Mouse (Mus musculus) kidney, postnatal 0 days (tissue): ENCODE measurements around the gene Lbh. TPM values are rescaled to one million over a fixed set of nuclear protein-coding genes. Genes with fewer than 3 reads are reported as not detected.

Experiments used
- ATAC-seq: fragments of 200-750 bp; cut with Nextera tagmentation; replicated peaks from 2 replicates; pipeline ENCODE4 v1.8.0; 2017; ENCODE audit warnings: low read depth, moderate number of reproducible peaks, moderate TSS enrichment, moderate library complexity; ENCODE audit not compliant: low FRiP score
- DNase-seq: peaks from one replicate; pipeline ENCODE4 v3.0.0-alpha.2; 2016; ENCODE audit warnings: low spot score
- H3K27ac ChIP-seq: fragments of 300-500 bp; sonication (generic); 2 replicates; pipeline ENCODE4 v1.5.1; 2014; ENCODE audit warnings: mild to moderate bottlenecking
- H3K27me3 ChIP-seq: fragments of 300-500 bp; sonication (generic); 2 replicates; pipeline ENCODE4 v1.6.1; 2014; ENCODE audit warnings: low read length, mixed read lengths; ENCODE audit not compliant: insufficient read depth
- H3K36me3 ChIP-seq: fragments of 300-500 bp; sonication (generic); 2 replicates; pipeline ENCODE4 v1.6.1; 2014; ENCODE audit warnings: low read length, mixed read lengths; ENCODE audit not compliant: insufficient read depth
- H3K4me1 ChIP-seq: fragments of 300-500 bp; sonication (generic); replicated peaks from 2 replicates; pipeline ENCODE4 v1.6.1; 2014; ENCODE audit warnings: antibody characterized with exemption, low read length, mixed read lengths; ENCODE audit not compliant: insufficient read depth
- H3K4me2 ChIP-seq: fragments of 300-500 bp; sonication (generic); 2 replicates; pipeline ENCODE4 v1.6.1; 2014; ENCODE audit warnings: mild to moderate bottlenecking, low read length, moderate library complexity, mixed read lengths
- H3K4me3 ChIP-seq: fragments of 300-500 bp; sonication (generic); replicated peaks from 2 replicates; pipeline ENCODE4 v1.5.1; 2014; ENCODE audit warnings: low read depth, low read length
- H3K9ac ChIP-seq: fragments of 300-500 bp; sonication (generic); 2 replicates; pipeline ENCODE4 v1.6.1; 2014; ENCODE audit warnings: low read depth, low read length
- H3K9me3 ChIP-seq: fragments of 300-500 bp; sonication (generic); replicated peaks from 2 replicates; pipeline ENCODE4 v1.6.1; 2016; ENCODE audit warnings: low read length, inconsistent platforms, mixed read lengths
- CTCF ChIP-seq: IDR thresholded peaks from 2 replicates; pipeline ENCODE4 v1.5.1; 2016; ENCODE audit warnings: antibody characterized with exemption, low read depth, mild to moderate bottlenecking, moderate library complexity
- WGBS: fragments of 180-500 bp; shearing (Covaris S2); extraction: QIAGEN DNeasy Blood & Tissue Kit; methylation state at CpG from one replicate; pipeline ENCODE4 v1.1.7; 2014; 5-methylcytosine and 5-hydroxymethylcytosine counted together
- polyA plus RNA-seq: library from polyadenylated mRNA; unstranded; fragments of >200 nt; fragmentation: Nextera tagmentation; extraction: Ambion mirVana; gene quantifications from 2 replicates; pipeline ENCODE4 v1.2.1, GENCODE M21; 2015

The Lbh gene
- polyA plus RNA-seq = 8.9 and 9.0 TPM in 2 replicates

- Histone ChIP-seq H3K4me1 (no peaks in the 10 kb centered on the region), H3K27me3 (no peaks in the 10 kb centered on the region), H3K27ac (peak within 1 kb of the TSS; percentile 86), H3K9ac (peak within 1 kb of the TSS; percentile 92), H3K4me2 (peak within 1 kb of the TSS; percentile 88), H3K9me3 (no peaks in the 10 kb centered on the region), H3K36me3 (no peaks in the 10 kb centered on the region), H3K4me3 (peak within 1 kb of the TSS; percentile 79)
- ATAC-seq (peak; percentile 89), DNase-seq (peak; percentile 97)
- no peak for TF ChIP-seq CTCF
- WGBS = under 1% methylated on average over 35 of the region's 35 CpGs
Measured at GRCm38 (mm10) chr17:72918053-72918452, at the start of gene Lbh. Gene Lbh (plus strand): TSS chr17:72918305.

GRCm38 (mm10) chr17:72878979-72879378 is 39.1 kb upstream of the Lbh start:
- Histone ChIP-seq H3K36me3 (no peaks in the 10 kb centered on the region), H3K27me3 (no peaks in the 10 kb centered on the region), H3K9me3 (no peaks in the 10 kb centered on the region), H3K9ac (no peak overlapping the region), H3K4me1 (no peaks in the 10 kb centered on the region), H3K27ac (no peak overlapping the region), H3K4me2 (no peak overlapping the region), H3K4me3 (no peak overlapping the region)
- 87% methylated on average over 9 of the region's 9 CpGs for WGBS
- TF ChIP-seq CTCF = no peak
- no peak for DNase-seq
- ATAC-seq = no peak

DNA sequence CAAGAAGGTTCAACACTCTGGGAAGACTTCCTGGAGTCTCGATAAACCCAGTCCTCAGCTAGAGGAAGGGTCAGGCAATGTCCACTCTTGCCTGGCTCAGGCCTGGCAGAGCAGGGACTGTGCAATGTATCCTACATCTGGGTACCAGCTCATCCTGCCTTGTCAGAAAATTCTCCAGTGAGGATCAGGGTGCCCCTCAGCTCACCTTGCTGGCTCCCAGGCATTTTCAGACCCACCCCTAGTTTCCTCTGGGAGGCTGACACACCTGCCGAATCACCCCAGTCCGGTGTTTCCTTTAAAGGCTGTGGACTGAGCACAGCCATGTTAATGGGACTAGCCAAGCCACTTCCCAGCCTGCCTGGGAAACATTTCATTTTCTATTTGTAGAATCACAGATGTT is 37.9 kb upstream of the Lbh start:
- Histone ChIP-seq H3K4me2 (no peak overlapping the region), H3K9ac (no peak overlapping the region), H3K9me3 (no peaks in the 10 kb centered on the region), H3K4me3 (no peak overlapping the region), H3K27me3 (no peaks in the 10 kb centered on the region), H3K4me1 (no peaks in the 10 kb centered on the region), H3K36me3 (no peaks in the 10 kb centered on the region), H3K27ac (no peak overlapping the region)
- WGBS = 50% methylated on average over 3 of the region's 3 CpGs
- TF ChIP-seq CTCF = no peak
- DNase-seq (no peak), ATAC-seq (no peak)

GRCm38 (mm10) chr17:72881051-72881450 is 37.1 kb upstream of the Lbh start:
- DNase-seq = no peak
- Histone ChIP-seq H3K9me3 (no peaks in the 10 kb centered on the region), H3K27me3 (no peaks in the 10 kb centered on the region), H3K4me3 (no peak overlapping the region), H3K36me3 (no peaks in the 10 kb centered on the region), H3K4me1 (no peaks in the 10 kb centered on the region), H3K27ac (no peak overlapping the region), H3K4me2 (no peak overlapping the region), H3K9ac (no peak overlapping the region)
- no peak for ATAC-seq
- TF ChIP-seq CTCF = no peak
- 76% methylated on average over 3 of the region's 3 CpGs for WGBS

GRCm38 (mm10) chr17:72881804-72882203 is 36.3 kb upstream of the Lbh start:
- Histone ChIP-seq H3K27ac (no peak overlapping the region), H3K9me3 (no peaks in the 10 kb centered on the region), H3K4me1 (no peaks in the 10 kb centered on the region), H3K9ac (no peak overlapping the region), H3K4me3 (no peak overlapping the region), H3K36me3 (no peaks in the 10 kb centered on the region), H3K4me2 (no peak overlapping the region), H3K27me3 (no peaks in the 10 kb centered on the region)
- 63% methylated on average over 1 of the region's 1 CpGs for WGBS
- ATAC-seq (no peak), DNase-seq (no peak)
- no peak for TF ChIP-seq CTCF

DNA sequence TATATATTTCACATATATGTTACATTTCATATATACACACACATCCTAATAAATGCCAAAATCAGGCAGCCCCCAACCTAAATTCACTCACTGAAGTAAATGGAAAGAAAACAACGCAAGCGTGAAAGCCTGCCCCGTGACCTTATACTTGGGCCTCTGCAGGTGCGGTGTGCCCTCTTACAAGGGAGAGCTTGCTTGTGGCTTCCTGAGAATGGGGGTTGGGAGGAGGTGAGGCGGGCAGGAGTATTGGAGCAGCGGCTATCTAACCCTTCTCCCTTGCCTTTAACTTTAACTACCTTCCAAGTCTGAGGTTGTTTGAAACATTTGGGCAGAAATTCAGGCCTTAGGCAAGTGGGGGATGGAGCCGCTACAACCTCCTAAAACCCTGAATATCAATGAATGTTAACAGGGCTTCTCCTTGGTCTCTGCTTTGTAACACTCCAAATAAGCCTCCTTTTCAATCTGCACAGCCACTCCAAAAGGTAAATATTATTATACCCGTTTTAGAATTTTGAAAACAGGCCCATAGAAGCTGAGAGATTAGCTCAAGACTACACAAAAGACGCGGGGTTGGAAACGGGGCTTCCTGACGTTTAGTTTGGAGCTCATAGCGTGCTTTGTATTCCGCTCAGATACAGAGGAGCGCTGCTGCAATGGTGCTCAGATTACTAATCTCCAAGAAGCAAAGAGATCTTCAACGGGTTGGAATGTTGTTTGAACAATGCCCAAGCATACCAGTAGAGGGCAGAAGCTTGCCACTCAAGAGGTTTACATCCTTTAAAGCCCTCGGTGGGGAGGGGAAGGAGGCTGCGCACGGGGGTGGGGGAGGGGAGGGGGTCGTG is 28.3 kb upstream of the Lbh start:
- H3K9ac ChIP-seq = no peak overlapping the region
- H3K4me1 ChIP-seq = no peaks in the 10 kb centered on the region
- ATAC-seq (no peak), DNase-seq (peak; percentile 91)
- TF ChIP-seq CTCF = peak; percentile 72
- 20% methylated on average over 20 of the region's 20 CpGs for WGBS
- no peaks in the 10 kb centered on the region for H3K27me3 ChIP-seq
- H3K4me3 ChIP-seq = no peak overlapping the region
- H3K27ac ChIP-seq = no peak overlapping the region
- H3K9me3 ChIP-seq = no peaks in the 10 kb centered on the region
- peak overlapping the region; percentile 19; the same call in 1 of the 2 replicates for H3K4me2 ChIP-seq
- H3K36me3 ChIP-seq = no peaks in the 10 kb centered on the region
